Mouse (Mus musculus) megakaryocyte, embryonic 14.5 days (primary cell): Measurements from ENCODE around the gene Kifc5b. TPM values are rescaled to one million over a fixed set of nuclear protein-coding genes. Genes with fewer than 3 reads are reported as not detected.
A peak's percentile ranks its signal among the peaks of the same experiment; 100 is the strongest.

Source experiments
- H3K27me3 ChIP-seq: replicated peaks from 2 replicates; pipeline ENCODE3; 2012; ENCODE audit warnings: inconsistent platforms
- H3K36me3 ChIP-seq: replicated peaks from 2 replicates; pipeline ENCODE3; 2012; ENCODE audit warnings: low read length, inconsistent platforms, mixed read lengths
- H3K4me1 ChIP-seq: 2 replicates; pipeline ENCODE4 v1.6.1; 2012; ENCODE audit warnings: inconsistent platforms
- H3K4me3 ChIP-seq: replicated peaks from 2 replicates; pipeline ENCODE3; 2012; ENCODE audit warnings: moderate library complexity, mild to moderate bottlenecking, inconsistent platforms
- H3K9me3 ChIP-seq: 2 replicates; pipeline ENCODE4 v1.6.1; 2012; ENCODE audit warnings: inconsistent platforms
- FLI1 ChIP-seq: IDR thresholded peaks from 2 replicates; pipeline ENCODE4 v1.6.1; 2012; ENCODE audit warnings: low read length, inconsistent platforms, mixed read lengths
- GATA1 ChIP-seq: IDR thresholded peaks from 3 replicates; pipeline ENCODE4 v1.6.1; 2012; ENCODE audit warnings: mixed read lengths, low read length, inconsistent platforms, borderline replicate concordance
- polyA plus RNA-seq: library from polyadenylated mRNA; stranded (reverse); fragments of >175 nt; gene quantifications from 2 replicates; pipeline ENCODE4 v1.2.3, GENCODE M21; 2012; ENCODE audit warnings: low replicate concordance; ENCODE audit not compliant: insufficient read depth

Kifc5b gene
- polyA plus RNA-seq, 1 experiment = 12.1 TPM

DNA sequence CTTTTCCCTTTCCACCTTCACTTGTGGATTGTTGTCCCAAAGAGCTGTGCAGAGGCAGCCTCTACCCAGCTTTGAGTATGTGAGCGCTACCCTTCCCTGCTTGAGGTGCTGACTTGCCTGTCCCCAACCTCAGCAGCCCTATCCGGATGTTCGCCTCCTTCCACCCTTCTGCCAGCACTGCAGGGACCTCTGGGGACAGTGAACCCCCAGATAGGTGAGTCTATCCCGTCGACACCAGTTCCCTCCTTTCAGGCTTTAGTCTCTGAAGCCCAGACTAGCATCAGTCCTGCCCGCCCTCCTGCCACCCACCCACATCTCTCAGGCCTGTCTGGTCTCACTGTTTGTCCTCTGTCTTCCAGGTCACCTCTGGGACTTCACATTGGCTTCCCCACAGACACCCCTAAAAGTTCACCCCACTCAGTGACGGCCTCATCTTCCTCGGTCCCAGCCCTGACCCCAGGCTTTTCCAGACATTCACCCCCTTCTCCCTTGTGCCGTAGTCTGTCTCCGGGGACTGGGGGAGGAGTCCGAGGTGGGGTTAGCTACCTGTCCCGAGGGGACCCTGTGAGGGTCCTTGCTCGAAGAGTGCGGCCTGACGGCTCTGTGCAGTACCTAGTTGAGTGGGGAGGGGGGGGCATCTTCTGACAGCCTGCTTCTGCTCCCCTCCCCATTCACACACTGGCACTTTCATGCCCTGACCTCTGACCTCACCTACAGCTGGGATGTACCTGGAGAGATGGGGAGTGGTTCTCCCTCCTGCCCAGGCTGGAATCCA lies 20.2 kb downstream of the Kifc5b start:
- Histone ChIP-seq H3K4me3 (peak overlapping the region; percentile 31), H3K27me3 (no peaks in the 10 kb centered on the region), H3K36me3 (peaks cover 43% of the 10 kb centered on the region), H3K9me3 (no peaks in the 10 kb centered on the region), H3K4me1 (peaks cover 79% of the 10 kb centered on the region)
- no peak for TF ChIP-seq FLI1
- no peak for TF ChIP-seq GATA1

GRCm38 (mm10) chr17:26937883-26938695 lies 21.2 kb downstream of the Kifc5b start:
- no peaks in the 10 kb centered on the region for H3K27me3 ChIP-seq
- no peaks in the 10 kb centered on the region for H3K9me3 ChIP-seq
- TF ChIP-seq FLI1 (no peak), GATA1 (no peak)
- peaks cover 74% of the 10 kb centered on the region for H3K4me1 ChIP-seq
- H3K4me3 ChIP-seq = peak overlapping the region; percentile 97
- H3K36me3 ChIP-seq = peaks cover 43% of the 10 kb centered on the region

GRCm38 (mm10) chr17:26938731-26939130 lies 21.8 kb downstream of the Kifc5b start:
- Histone ChIP-seq H3K9me3 (no peaks in the 10 kb centered on the region), H3K4me1 (peaks cover 67% of the 10 kb centered on the region), H3K36me3 (peaks cover 43% of the 10 kb centered on the region), H3K27me3 (no peaks in the 10 kb centered on the region), H3K4me3 (peak overlapping the region; percentile 97)
- TF ChIP-seq GATA1 (no peak), FLI1 (no peak)

GRCm38 (mm10) chr17:26939178-26939972 lies 22.5 kb downstream of the Kifc5b start, which contains the start of gene Cuta:
TSS of gene Cuta (minus strand) at chr17:26939569.
- Histone ChIP-seq H3K4me1 (peaks cover 63% of the 10 kb centered on the region), H3K27me3 (peaks cover 3% of the 10 kb centered on the region), H3K9me3 (no peaks in the 10 kb centered on the region), H3K36me3 (peaks cover 38% of the 10 kb centered on the region), H3K4me3 (peak within 1 kb of the TSS; percentile 97)
- TF ChIP-seq FLI1 (no peak), GATA1 (no peak)

GRCm38 (mm10) chr17:26939973-26940300 lies 23.0 kb downstream of the Kifc5b start:
- Histone ChIP-seq H3K36me3 (peaks cover 32% of the 10 kb centered on the region), H3K4me3 (peak overlapping the region; percentile 97), H3K4me1 (peaks cover 63% of the 10 kb centered on the region), H3K9me3 (no peaks in the 10 kb centered on the region), H3K27me3 (peaks cover 9% of the 10 kb centered on the region)
- TF ChIP-seq GATA1 (no peak), FLI1 (no peak)

GRCm38 (mm10) chr17:26941031-26941789 lies 24.3 kb downstream of the Kifc5b start, which contains the start of gene Syngap1:
TSS of gene Syngap1 (plus strand) at chr17:26941253.
- peaks cover 19% of the 10 kb centered on the region for H3K36me3 ChIP-seq
- no peak for TF ChIP-seq GATA1
- TF ChIP-seq FLI1 = no peak
- peaks cover 20% of the 10 kb centered on the region for H3K27me3 ChIP-seq
- no peaks in the 10 kb centered on the region for H3K9me3 ChIP-seq
- peak within 1 kb of the TSS; percentile 97 for H3K4me3 ChIP-seq
- peaks cover 64% of the 10 kb centered on the region for H3K4me1 ChIP-seq

DNA sequence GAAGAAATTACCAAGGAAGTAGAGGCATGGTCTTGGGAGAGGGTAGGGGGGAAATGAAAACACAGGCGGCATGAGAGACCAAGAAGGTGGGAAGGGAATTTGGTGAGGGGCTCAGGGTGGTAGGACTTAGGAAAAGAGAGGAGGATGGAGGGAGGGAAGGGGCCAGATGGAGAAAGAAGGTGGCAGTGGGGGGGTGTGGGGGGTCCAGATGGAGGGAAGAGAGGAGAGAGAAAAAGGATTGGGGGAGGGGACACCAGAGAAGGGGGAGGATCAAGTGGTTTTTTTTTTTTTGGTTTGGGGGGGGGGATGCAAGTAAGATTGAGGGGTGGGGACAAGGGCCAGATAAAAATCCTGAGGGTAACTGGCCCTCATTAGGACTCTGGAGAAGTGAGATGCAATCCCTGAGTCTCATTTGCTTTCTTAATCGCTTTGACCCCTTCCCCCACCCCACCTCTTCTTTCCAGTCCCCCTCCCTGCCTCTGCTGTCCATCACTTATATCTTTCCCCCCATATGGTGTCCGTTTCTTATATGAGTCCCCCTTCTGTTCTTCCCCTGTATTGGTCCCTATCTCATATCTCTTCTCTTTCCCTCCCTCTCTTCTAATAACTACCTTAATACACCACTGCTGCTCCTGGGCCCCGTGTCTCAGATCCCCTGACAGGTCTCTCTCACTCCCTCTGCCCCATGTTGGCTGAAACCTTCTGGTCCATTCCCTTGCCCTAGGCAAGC lies 25.1 kb downstream of the Kifc5b start:
- Histone ChIP-seq H3K4me1 (peaks cover 66% of the 10 kb centered on the region), H3K4me3 (no peak overlapping the region), H3K9me3 (no peaks in the 10 kb centered on the region), H3K27me3 (peaks cover 27% of the 10 kb centered on the region), H3K36me3 (peaks cover 11% of the 10 kb centered on the region)
- TF ChIP-seq GATA1 (no peak), FLI1 (no peak)

DNA sequence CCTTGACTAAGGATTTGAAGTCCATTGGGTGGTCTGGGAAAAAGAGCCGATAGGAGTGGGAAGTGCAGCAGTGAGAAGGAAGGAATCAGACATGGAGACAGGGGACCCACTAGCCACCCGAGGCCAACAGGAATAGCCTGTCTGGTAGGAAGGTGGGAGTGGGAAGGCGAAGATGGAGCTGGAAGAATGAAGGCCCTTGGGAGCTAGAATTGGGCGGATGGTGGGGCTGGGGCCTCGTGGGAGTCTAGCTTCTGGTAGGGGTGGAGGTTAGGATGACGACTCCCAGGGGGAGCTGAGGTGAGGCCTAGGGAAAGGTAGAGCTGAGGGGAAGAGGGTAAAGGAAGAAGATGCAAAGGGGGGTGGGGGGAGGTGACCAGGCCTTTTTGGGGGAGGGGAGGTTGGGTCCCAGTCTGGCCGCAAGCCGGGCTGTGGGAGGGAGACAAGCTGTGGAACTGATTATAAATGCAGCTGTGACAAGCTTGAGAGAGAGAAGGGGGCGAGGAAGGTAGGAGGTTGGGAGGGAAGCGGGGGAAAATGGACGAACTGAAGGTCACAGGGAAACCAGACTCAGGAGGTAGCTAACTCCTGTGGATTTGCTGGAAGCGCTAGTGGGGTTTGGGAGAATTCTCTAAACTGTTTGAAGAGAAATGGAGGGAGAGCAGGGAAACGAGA lies 29.1 kb downstream of the Kifc5b start:
- peaks cover 67% of the 10 kb centered on the region for H3K4me1 ChIP-seq
- H3K27me3 ChIP-seq = peaks cover 51% of the 10 kb centered on the region
- TF ChIP-seq GATA1 (no peak), FLI1 (no peak)
- H3K36me3 ChIP-seq = no peaks in the 10 kb centered on the region
- peak overlapping the region; percentile 88 for H3K4me3 ChIP-seq
- no peaks in the 10 kb centered on the region for H3K9me3 ChIP-seq
